Mouse (Mus musculus) ES-E14 (cell line): ENCODE data around the gene Med13l. TPM values are rescaled to one million over a fixed set of nuclear protein-coding genes. Genes with fewer than 3 reads are reported as not detected.

Source experiments
- DNase-seq: peaks from one replicate; pipeline ENCODE4 v3.0.0-alpha.2; 2013; ENCODE audit warnings: low read depth, low spot score
- H3K27ac ChIP-seq: 2 replicates; pipeline ENCODE4 v1.5.1; 2012; ENCODE audit warnings: low read depth, mild to moderate bottlenecking, low read length, moderate library complexity, mixed read lengths; ENCODE audit not compliant: poor library complexity, insufficient read depth, severe bottlenecking
- H3K36me3 ChIP-seq: 2 replicates; pipeline ENCODE4 v1.6.1; 2012; ENCODE audit warnings: mild to moderate bottlenecking, low read length, moderate library complexity, mixed read lengths; ENCODE audit not compliant: control insufficient read depth, poor library complexity, insufficient read depth, severe bottlenecking
- H3K4me1 ChIP-seq, 2 experiments: fragments of 150-350 bp in 1 of 2; sonication (generic) in 1 of 2; 2 replicates each; pipeline ENCODE4 v1.6.1; 2012; ENCODE audit warnings: low read length in 2 of 2, mild to moderate bottlenecking in 1 of 2, mixed read lengths in 1 of 2; ENCODE audit not compliant: control insufficient read depth in 2 of 2, insufficient read depth in 2 of 2, poor library complexity in 1 of 2
- H3K4me3 ChIP-seq, 2 experiments: fragments of 150-350 bp in 1 of 2; sonication (generic) in 1 of 2; 2 replicates each; pipeline ENCODE4 v1.5.1; 2012; ENCODE audit warnings: low read length in 2 of 2, low read depth in 1 of 2, mild to moderate bottlenecking in 1 of 2, mixed read lengths in 1 of 2; ENCODE audit not compliant: insufficient read depth in 1 of 2, poor library complexity in 1 of 2, severe bottlenecking in 1 of 2
- H3K9ac ChIP-seq: 2 replicates; pipeline ENCODE4 v1.6.1; 2012; ENCODE audit warnings: low read depth, mild to moderate bottlenecking, low read length, mixed read lengths; ENCODE audit not compliant: poor library complexity, insufficient read depth, severe bottlenecking
- H3K9me3 ChIP-seq: fragments of 150-350 bp; sonication (generic); 2 replicates; pipeline ENCODE4 v1.6.1; 2012; ENCODE audit warnings: low read depth, mild to moderate bottlenecking, low read length; ENCODE audit not compliant: control insufficient read depth, insufficient read depth
- CHD2 ChIP-seq: IDR thresholded peaks from 2 replicates; pipeline ENCODE4 v1.6.1; 2014; ENCODE audit warnings: mild to moderate bottlenecking, low read depth, low read length, inconsistent platforms
- HCFC1 ChIP-seq: IDR thresholded peaks from 2 replicates; pipeline ENCODE4 v1.6.1; 2012; ENCODE audit warnings: low read length, inconsistent platforms, borderline replicate concordance; ENCODE audit not compliant: insufficient read depth
- MAFK ChIP-seq: IDR thresholded peaks from 2 replicates; pipeline ENCODE4 v1.6.1; 2014; ENCODE audit warnings: mild to moderate bottlenecking, low read depth, low read length, inconsistent platforms; ENCODE audit not compliant: insufficient read depth
- ZC3H11A ChIP-seq: IDR thresholded peaks from 2 replicates; pipeline ENCODE4 v1.6.1; 2012; ENCODE audit warnings: low read depth, mild to moderate bottlenecking, inconsistent platforms, low read length, borderline replicate concordance
- ZNF384 ChIP-seq: IDR thresholded peaks from 2 replicates; pipeline ENCODE4 v1.6.1; 2012; ENCODE audit warnings: low read depth, low read length, inconsistent platforms
- in situ Hi-C, 2 experiments: fragments of 600-800 bp; cut with MboI; formaldehyde crosslinking; loops; one replicate each; pipeline ENCODE4 v1.15.1; 2025; ENCODE audit warnings: low sequenced_read_pairs in 2 of 2, inconsistent platforms in 1 of 2; ENCODE audit not compliant: unreplicated experiment in 2 of 2
- total RNA-seq: library from RNA; depleted of rRNA; stranded (reverse); fragments of 300-350 nt; gene quantifications from 2 replicates; pipeline ENCODE4 v1.2.3, GENCODE M21; 2012

The Med13l gene
- total RNA-seq, 1 experiment = 52.4 TPM

- H3K27ac ChIP-seq = no peak overlapping the region
- TF ChIP-seq ZNF384 (no peak), MAFK (no peak), ZC3H11A (no peak), HCFC1 (no peak), CHD2 (no peak)
- no peak for DNase-seq
- H3K4me1 ChIP-seq = peaks cover 6 to 18% of the 10 kb centered on the region in 2 experiments
- H3K9me3 ChIP-seq = no peaks in the 10 kb centered on the region
- in situ Hi-C loops = no loop called here
- H3K4me3 ChIP-seq = no peak overlapping the region
- peaks cover 4% of the 10 kb centered on the region; the same call in 1 of the 2 replicates for H3K36me3 ChIP-seq
- no peak overlapping the region for H3K9ac ChIP-seq
Observed at GRCm38 (mm10) chr5:118691710-118692040, 131.2 kb downstream of the Med13l start.

- Histone ChIP-seq H3K4me3 (no peak overlapping the region), H3K9me3 (no peaks in the 10 kb centered on the region), H3K4me1 (peaks cover 0 to 12% of the 10 kb centered on the region in 2 experiments; a peak in 2 of 4 replicates), H3K9ac (no peak overlapping the region), H3K36me3 (peaks cover 4% of the 10 kb centered on the region; the same call in 1 of the 2 replicates), H3K27ac (no peak overlapping the region)
- in situ Hi-C loops = no loop called here
- DNase-seq = no peak
- TF ChIP-seq ZNF384 (no peak), CHD2 (no peak), ZC3H11A (no peak), MAFK (no peak), HCFC1 (no peak)
Observed at GRCm38 (mm10) chr5:118693996-118694395, 133.5 kb downstream of the Med13l start.

GRCm38 (mm10) chr5:118697073-118697472 lies 136.6 kb downstream of the Med13l start:
- H3K9me3 ChIP-seq = no peaks in the 10 kb centered on the region
- no peak overlapping the region for H3K4me3 ChIP-seq
- H3K36me3 ChIP-seq = peaks cover 4% of the 10 kb centered on the region; the same call in 1 of the 2 replicates
- H3K4me1 ChIP-seq = peaks cover 0 to 4% of the 10 kb centered on the region in 2 experiments; a peak in 2 of 4 replicates
- in situ Hi-C loops = no loop called here
- H3K9ac ChIP-seq = no peak overlapping the region
- TF ChIP-seq MAFK = no peak
- no peak for TF ChIP-seq CHD2
- no peak for TF ChIP-seq ZC3H11A
- TF ChIP-seq HCFC1 = no peak
- no peak for TF ChIP-seq ZNF384
- H3K27ac ChIP-seq = no peak overlapping the region
- DNase-seq = no peak

- no peak overlapping the region for H3K4me3 ChIP-seq
- no peak overlapping the region for H3K27ac ChIP-seq
- no peak for TF ChIP-seq CHD2
- no peak for TF ChIP-seq HCFC1
- no peak for TF ChIP-seq MAFK
- TF ChIP-seq ZC3H11A = no peak
- TF ChIP-seq ZNF384 = no peak
- DNase-seq = no peak
- no peak overlapping the region for H3K9ac ChIP-seq
- peaks cover 0 to 11% of the 10 kb centered on the region in 2 experiments; a peak in 2 of 4 replicates for H3K4me1 ChIP-seq
- in situ Hi-C loops = no loop called here
- no peaks in the 10 kb centered on the region for H3K36me3 ChIP-seq
- H3K9me3 ChIP-seq = no peaks in the 10 kb centered on the region
Observed at GRCm38 (mm10) chr5:118700978-118701377, 140.5 kb downstream of the Med13l start.

- H3K9ac ChIP-seq = no peak overlapping the region
- no peak overlapping the region for H3K4me3 ChIP-seq
- TF ChIP-seq ZNF384 = no peak
- no peak for TF ChIP-seq CHD2
- TF ChIP-seq MAFK = no peak
- TF ChIP-seq HCFC1 = no peak
- no peak for TF ChIP-seq ZC3H11A
- peaks cover 0 to 11% of the 10 kb centered on the region in 2 experiments; a peak in 2 of 4 replicates for H3K4me1 ChIP-seq
- no peak for DNase-seq
- H3K9me3 ChIP-seq = no peaks in the 10 kb centered on the region
- no peaks in the 10 kb centered on the region for H3K36me3 ChIP-seq
- no peak overlapping the region for H3K27ac ChIP-seq
- in situ Hi-C loops = no loop called here
Observed at GRCm38 (mm10) chr5:118702674-118703073, 142.2 kb downstream of the Med13l start.
